Mouse (Mus musculus) gastrocnemius, postnatal 4 days (tissue): Measurements from ENCODE around the gene Fam129a. TPM values are rescaled to one million over a fixed set of nuclear protein-coding genes. Genes with fewer than 3 reads are reported as not detected.

Experiments
- DNase-seq, 2 experiments: peaks; one replicate each; pipeline ENCODE4 v3.0.0; 2021 to 2022; ENCODE audit warnings: low spot score in 2 of 2, mixed read lengths in 2 of 2
- total RNA-seq, 2 experiments: library from RNA; stranded (reverse); gene quantifications; 2 replicates each; pipeline ENCODE4 v1.2.3; 2021

Fam129a gene
- total RNA-seq, 2 experiments from 2014 or later, result 55.7 to 66.2 TPM

DNA sequence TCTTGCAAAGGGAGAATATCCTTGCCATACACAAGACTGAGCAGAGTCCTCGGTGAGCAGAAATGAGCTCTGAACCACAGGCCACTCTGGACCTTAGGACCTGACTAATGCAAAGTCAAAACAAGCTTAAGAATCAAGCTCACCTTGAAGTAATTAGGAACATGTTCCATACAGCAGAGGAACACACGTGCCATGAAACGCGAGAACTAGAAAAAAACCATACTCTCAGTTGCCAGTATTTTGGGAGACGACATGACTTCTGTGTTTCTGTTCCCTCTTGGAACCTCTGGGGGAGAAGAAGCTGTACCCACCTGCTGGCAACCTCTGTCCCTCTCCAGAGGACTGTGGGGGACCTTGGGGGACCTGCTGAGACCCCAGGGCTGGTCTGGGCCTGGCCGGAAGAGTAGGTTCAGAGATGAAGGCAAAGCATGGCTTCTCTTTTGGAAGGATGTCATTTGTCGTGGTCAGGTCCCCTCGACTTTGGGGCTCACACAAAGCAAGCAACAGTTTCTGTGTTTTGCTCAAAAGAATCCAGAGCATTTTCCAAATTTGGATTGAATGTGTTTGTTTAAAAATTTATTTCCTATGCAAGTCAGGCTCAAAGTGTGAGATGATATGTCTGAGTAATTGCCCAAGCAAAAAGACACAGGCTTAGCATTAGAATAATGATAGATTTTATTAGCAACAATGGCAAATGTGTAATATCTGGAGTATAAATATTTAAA is 12.6 kb downstream of the Fam129a start:
- DNase-seq, result no peak

DNA sequence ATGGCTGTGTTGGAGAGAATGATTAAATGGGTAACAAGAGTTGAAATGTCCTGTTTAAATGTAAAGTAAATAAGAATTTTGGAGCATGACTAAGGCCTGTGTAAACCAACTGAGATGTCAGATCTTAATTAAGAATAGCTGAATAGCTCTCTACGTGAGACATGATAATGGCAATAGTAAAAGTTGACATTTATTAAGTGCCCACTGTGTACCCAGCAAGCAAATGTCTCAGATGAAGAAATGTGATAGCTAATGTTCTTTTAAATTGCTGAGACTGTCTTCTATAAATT is 13.1 kb downstream of the Fam129a start:
- no peak for DNase-seq

DNA sequence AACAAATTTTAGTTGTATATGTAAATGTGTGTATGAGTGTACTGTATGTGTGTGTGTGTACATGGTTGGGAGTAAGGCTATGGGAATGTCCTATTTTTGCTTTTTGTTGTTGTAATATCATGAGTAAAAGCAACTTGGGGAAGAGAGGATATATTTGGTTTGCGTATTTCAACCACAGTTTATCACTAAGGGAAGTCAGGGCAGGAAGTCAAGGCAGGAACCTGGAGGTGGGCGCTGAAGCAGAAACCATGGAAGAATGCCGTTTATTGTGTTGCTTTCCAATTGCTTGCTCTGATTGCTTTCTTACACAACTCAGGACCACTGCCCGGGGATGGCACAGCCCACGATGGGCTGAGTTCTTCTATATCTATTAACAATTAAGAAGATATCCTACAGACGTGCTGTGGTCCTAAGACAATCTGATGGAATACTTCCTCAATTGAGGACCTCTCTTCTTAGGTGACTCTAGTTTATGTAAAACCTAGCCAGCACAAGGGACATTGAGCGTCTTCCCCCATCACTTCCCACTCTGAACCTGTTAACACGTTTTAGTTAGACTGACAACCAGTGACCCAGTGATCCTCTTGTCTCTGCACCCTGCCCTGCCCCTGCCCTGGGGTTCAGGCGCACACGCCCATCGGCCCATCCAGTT is 13.7 kb downstream of the Fam129a start:
- no peak for DNase-seq

DNA sequence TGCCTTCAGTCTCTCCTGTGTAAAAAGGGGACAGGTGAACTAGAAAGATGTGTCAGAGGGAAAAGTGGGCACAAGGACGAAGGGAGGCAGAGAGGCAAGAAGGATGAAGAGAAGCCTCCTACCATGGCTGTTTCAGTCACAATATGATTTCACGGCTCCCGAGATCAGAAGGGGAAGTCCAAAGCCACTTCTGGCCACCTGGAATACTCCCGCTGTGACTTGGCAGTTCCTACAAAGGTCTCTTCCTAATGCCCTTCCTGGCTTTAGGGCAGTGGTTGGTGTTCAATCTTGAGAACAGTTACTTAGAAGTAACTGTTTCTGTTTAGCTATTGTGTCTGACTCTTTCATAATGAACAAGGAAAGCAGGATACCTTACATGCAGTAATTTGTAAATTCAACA is 14.7 kb downstream of the Fam129a start:
- no peak for DNase-seq

- no peak for DNase-seq
Measured at GRCm38 (mm10) chr1:151592085-151593017, 21.4 kb downstream of the Fam129a start.

DNA sequence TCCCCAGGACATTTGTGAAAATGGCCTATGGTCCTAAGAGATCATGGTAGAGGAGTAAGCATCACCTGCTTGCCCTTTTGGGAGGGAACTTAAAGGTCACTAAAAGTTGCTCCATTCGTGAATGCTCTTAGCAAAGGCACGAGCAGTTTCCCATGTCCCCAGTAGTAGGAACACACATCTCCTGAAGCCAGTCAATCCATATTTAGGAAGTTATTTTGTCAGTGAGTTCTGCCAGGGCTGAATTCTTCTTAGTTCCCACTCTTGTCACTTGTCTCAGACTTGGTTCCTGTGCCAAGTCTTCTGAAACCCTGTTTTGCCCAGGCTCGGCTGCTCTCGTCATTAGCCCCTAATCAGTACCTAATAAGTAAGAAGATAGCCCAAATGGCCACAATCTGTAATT is 23.9 kb downstream of the Fam129a start:
- DNase-seq, result no peak

GRCm38 (mm10) chr1:151595600-151596299 is 24.8 kb downstream of the Fam129a start:
- no peak for DNase-seq

DNA sequence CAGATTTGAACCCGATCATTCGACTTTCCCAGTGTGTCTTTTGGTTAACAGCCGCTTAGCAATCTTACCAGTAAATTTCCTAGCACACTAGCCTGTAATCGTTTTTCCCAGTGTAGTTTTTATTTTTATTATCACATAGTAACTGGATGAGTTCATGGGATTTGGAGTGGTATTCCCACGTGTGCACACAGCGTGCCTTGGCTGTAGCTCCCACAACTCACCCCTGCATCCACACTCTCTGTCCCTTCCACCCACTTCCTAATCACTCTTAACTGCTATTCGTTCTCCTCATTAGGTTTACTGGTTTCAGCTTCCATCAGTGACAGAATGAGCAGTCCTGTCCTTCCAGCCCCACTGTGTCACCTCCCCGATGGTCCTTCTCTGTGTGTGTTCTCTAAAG is 25.6 kb downstream of the Fam129a start:
- DNase-seq, result peak in 1 of 2 experiments; percentile 25

DNA sequence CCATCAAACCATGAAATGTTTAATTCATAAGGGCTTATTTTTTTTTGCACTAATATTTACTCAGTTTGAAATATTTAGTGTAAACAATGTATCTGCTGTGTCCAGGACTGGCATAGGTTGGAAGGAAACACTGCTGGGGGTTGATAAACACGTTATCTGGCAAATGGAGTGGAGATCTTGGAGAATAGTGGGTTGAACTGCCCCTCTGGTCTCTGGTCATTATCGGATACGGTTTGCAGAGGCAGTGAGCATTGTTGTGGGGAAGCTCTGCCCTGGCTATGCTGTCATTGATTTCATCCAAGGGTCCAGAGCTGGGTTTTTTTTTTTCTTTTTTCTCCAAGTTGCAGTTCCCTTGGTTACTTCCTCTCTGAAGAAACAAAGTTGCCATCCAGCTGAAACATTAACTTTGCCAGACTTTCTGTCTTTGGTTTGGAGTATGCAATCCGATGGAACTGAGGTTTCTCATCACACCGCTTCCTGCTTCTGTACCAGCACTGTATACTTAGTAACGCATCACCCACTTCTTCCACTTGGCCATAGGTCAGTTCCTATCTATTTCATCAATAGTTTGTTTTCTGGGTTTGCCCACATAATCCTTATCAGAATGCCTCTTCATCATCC is 26.8 kb downstream of the Fam129a start:
- DNase-seq, result no peak

- DNase-seq, result no peak
Measured at GRCm38 (mm10) chr1:151598876-151599275, 27.9 kb downstream of the Fam129a start.

DNA sequence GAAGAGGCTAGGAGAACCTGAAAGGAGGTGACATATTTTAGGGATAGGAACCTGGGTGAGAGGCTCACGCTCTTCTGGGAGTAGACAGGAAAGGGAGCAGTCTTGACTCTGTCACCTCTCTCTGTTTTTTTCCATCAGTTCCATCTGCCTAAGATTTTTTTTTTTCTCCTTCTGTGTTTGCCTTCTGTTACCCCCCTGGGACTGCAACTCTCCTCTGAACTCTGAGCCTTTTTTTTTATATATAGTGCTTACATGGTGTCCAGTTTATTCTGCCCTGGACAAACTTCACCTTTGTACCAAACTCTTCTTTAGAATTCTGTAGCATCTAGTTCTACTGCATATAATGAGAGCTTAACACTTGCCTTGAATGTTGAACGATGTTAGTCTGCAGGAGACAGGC is 33.3 kb downstream of the Fam129a start:
- DNase-seq, result no peak

DNA sequence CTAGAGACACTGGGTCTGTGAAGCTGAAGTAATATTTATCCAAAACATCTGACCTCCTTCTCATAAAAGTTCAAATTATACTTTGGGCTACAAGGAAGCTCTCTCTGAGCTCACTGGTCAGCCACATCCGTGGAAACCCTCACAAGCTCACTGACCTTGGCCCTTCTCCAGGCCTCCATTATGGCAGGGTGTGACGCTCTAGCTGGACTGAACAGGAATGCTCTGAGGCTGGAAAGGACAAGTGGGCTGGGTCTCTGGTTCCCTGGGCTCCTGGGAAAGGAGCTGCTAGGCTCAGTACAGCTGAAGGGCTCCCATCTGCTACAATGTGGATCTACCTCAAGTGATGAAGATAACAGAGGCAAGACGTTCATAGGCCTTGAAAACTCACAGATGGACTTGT is 37.0 kb downstream of the Fam129a start:
- DNase-seq, result peak in 1 of 2 experiments; percentile 59

- no peak for DNase-seq
Measured at GRCm38 (mm10) chr1:151610621-151611020, 39.6 kb downstream of the Fam129a start.

GRCm38 (mm10) chr1:151614320-151614935 is 43.4 kb downstream of the Fam129a start:
- DNase-seq, result no peak

- DNase-seq, result no peak
Measured at GRCm38 (mm10) chr1:151615625-151616024, 44.6 kb downstream of the Fam129a start.

DNA sequence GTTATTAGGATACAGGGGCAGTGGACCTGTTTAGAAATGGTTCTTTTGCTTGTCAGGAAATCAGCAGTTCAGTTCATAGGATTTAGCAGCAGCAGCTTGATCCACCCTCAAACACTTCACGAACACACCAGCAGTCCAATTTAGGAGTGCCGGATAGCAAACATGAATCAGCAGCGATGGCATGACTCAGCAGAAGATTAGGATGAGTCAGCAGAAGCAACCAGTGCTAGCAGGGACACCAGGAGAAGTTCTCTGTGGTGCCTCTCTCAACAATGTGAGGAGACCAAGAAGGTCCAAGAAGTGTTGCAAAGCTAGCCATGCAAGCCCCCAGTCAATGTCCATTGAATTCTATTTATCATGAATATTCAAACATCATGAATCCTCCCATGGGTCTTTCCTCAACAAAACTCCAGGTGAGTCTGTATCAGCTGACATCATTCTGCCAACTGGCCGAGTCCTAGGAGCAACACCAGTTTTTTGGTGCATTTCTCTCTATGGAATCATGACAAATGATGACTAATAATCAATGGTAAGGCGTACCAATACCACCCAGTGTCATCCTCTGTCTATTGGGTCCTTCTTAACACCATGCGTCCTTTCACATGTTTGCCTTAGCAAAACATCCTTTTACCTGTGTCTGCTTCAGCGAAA is 45.7 kb downstream of the Fam129a start:
- no peak for DNase-seq

GRCm38 (mm10) chr1:151618251-151618650 is 47.3 kb downstream of the Fam129a start:
- DNase-seq, result no peak

- no peak for DNase-seq
Measured at GRCm38 (mm10) chr1:151619281-151619711, 48.3 kb downstream of the Fam129a start.

DNA sequence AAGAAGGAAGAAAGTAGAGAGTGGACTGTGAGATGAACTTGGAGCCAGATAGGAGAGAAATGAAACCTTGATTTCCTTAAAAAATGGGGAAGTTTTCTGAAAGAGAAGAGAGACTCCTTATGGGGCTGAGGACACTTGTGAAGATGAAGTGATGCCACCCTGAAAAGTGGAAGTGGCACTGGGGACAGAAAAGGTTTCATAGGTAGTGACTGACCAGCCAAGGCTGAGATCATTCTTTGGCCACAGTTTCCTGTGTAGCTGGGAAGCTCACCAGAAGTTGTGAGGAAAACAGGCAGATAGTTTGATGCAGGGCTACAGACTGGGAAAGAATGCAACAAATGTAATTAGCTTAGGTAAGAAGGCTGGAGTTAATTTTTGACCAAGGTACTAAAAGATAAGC is 49.7 kb downstream of the Fam129a start:
- no peak for DNase-seq
